Comparison of ENCODE assay signal across 11 mouse cellular contexts in genomic region chrX:163996754-163997153, GRCm38 (mm10).
"Had no signal": no experiment of that assay in that cellular context is flagged by ENCODE, and none has a peak within 500 bp of the region (broad histone marks: within the 10 kb centered on the region; RNA-seq: fewer than 3 reads in every experiment).

No protein-coding gene starts in this region.

- DNase-seq: liver, embryonic 13.5 days; liver, postnatal 0 days; lung, adult 2 months; lung, postnatal 14 days; lung, postnatal 36 days; right cerebral cortex, postnatal 14 days; thymus, adult 2 months; thymus, postnatal 36 days had no signal

- ATAC-seq: liver, postnatal 0 days; lung, postnatal 0 days; midbrain, embryonic 13.5 days; midbrain, embryonic 15.5 days had no signal
